Mouse (Mus musculus) spleen, postnatal 4 days (tissue): ENCODE data around the gene Pcdh7.
"Not testable (repeated sequence)": the region's sequence is repeated elsewhere in the genome, so short reads cannot be mapped to it uniquely, and the experiment has no call there.

Source experiments
- DNase-seq, 2 experiments: peaks; one replicate each; pipeline ENCODE4 v3.0.0; 2022; ENCODE audit warnings: low spot score in 2 of 2

Gene Pcdh7

GRCm38 (mm10) chr5:58118930-58119611 lies 401.3 kb downstream of the Pcdh7 start:
- no peak for DNase-seq

GRCm38 (mm10) chr5:58143897-58144296 lies 426.1 kb downstream of the Pcdh7 start:
- no peak for DNase-seq

GRCm38 (mm10) chr5:58153966-58154365 lies 436.2 kb downstream of the Pcdh7 start:
- no peak for DNase-seq

- DNase-seq = no peak
Measured at GRCm38 (mm10) chr5:58172218-58172617, 454.5 kb downstream of the Pcdh7 start.

- not testable (repeated sequence) for DNase-seq
Measured at GRCm38 (mm10) chr5:58174335-58174734, 456.6 kb downstream of the Pcdh7 start.

GRCm38 (mm10) chr5:58175532-58175931 lies 457.8 kb downstream of the Pcdh7 start:
- DNase-seq = no peak
